Mouse (Mus musculus) heart, embryonic 14.5 days (tissue): ENCODE results near the gene Epha4. TPM values are rescaled to one million over a fixed set of nuclear protein-coding genes. Genes with fewer than 3 reads are reported as not detected.
A peak's percentile ranks its signal among the peaks of the same experiment; 100 is the strongest.

ENCODE experiments used
- ATAC-seq: fragments of 200-750 bp; cut with Nextera tagmentation; 2 replicates; pipeline ENCODE4 v1.8.0; 2017; ENCODE audit warnings: low read depth, moderate TSS enrichment; ENCODE audit not compliant: insufficient number of reproducible peaks, insufficient read depth, low FRiP score
- H3K27ac ChIP-seq, 2 experiments: fragments of 200-500 bp in 1 of 2; fragments of 300-500 bp in 1 of 2; sonication (generic) in 1 of 2; replicated peaks in 1 of 2; 2 replicates each; pipeline ENCODE4 v1.5.1; 2012 to 2014; ENCODE audit warnings: low read depth in 2 of 2, low read length in 2 of 2, control low read depth in 1 of 2, mild to moderate bottlenecking in 1 of 2, mixed read lengths in 1 of 2; ENCODE audit not compliant: control insufficient read depth in 1 of 2, insufficient read depth in 1 of 2
- H3K27me3 ChIP-seq: fragments of 300-500 bp; sonication (generic); 2 replicates; pipeline ENCODE4 v1.6.1; 2014; ENCODE audit warnings: mild to moderate bottlenecking, low read length, control low read depth; ENCODE audit not compliant: control insufficient read depth, insufficient read depth
- H3K36me3 ChIP-seq: fragments of 300-500 bp; sonication (generic); 2 replicates; pipeline ENCODE4 v1.6.1; 2014; ENCODE audit warnings: mild to moderate bottlenecking, control low read depth, low read length, mixed read lengths; ENCODE audit not compliant: control insufficient read depth, insufficient read depth
- H3K4me1 ChIP-seq, 2 experiments: fragments of 200-500 bp in 1 of 2; fragments of 300-500 bp in 1 of 2; sonication (generic) in 1 of 2; 2 replicates each; pipeline ENCODE4 v1.6.1; 2012 to 2014; ENCODE audit warnings: low read length in 2 of 2, control low read depth in 1 of 2, mixed read lengths in 1 of 2; ENCODE audit not compliant: control insufficient read depth in 2 of 2, insufficient read depth in 2 of 2
- H3K4me2 ChIP-seq: fragments of 300-500 bp; sonication (generic); 2 replicates; pipeline ENCODE4 v1.6.1; 2014; ENCODE audit warnings: mild to moderate bottlenecking, low read length
- H3K4me3 ChIP-seq, 2 experiments: fragments of 200-500 bp in 1 of 2; fragments of 300-500 bp in 1 of 2; sonication (generic) in 1 of 2; 2 replicates each; pipeline ENCODE4 v1.5.1; 2012 to 2014; ENCODE audit warnings: low read length in 2 of 2, mild to moderate bottlenecking in 2 of 2, control low read depth in 1 of 2, low read depth in 1 of 2, moderate library complexity in 1 of 2; ENCODE audit not compliant: control insufficient read depth in 1 of 2, insufficient read depth in 1 of 2
- H3K9ac ChIP-seq: fragments of 300-500 bp; sonication (generic); 2 replicates; pipeline ENCODE4 v1.6.1; 2014; ENCODE audit warnings: mild to moderate bottlenecking, low read length
- H3K9me3 ChIP-seq: fragments of 300-500 bp; sonication (generic); 2 replicates; pipeline ENCODE4 v1.6.1; 2016; ENCODE audit warnings: low read length, control low read depth; ENCODE audit not compliant: control insufficient read depth
- WGBS: fragments of 180-500 bp; shearing (Covaris S2); extraction: QIAGEN DNeasy Blood & Tissue Kit; methylation state at CpG from one replicate; pipeline ENCODE4 v1.1.7; 2014; 5-methylcytosine and 5-hydroxymethylcytosine counted together
- polyA plus RNA-seq: library from polyadenylated mRNA; unstranded; fragments of >200 nt; fragmentation: Nextera tagmentation; extraction: Ambion mirVana; gene quantifications from 2 replicates; pipeline ENCODE4 v1.2.1, GENCODE M21; 2014

The Epha4 gene
- polyA plus RNA-seq, 1 experiment from 2014 or later: 14.1 TPM

DNA sequence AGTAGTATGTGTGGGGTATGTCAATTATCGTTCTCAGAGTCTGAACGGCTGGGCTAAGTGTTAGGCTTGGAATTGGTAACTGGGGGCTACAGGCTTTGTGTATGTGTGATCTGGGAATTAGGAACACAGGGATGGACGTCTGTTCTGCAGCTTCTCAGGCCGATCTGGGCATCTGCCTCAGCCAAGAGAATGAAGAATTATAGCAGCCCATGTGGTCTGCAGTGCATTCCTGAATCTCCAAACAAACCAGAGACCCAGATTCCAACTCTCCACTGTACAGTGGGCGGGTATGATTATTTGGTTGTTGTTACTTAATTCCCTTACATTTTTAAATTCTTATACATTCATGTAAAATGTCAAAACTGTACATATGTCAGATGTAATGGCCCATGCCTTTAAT lies 43.4 kb downstream of the Epha4 start:
- 59% methylated on average over 5 of the region's 5 CpGs for WGBS
- no peak overlapping the region for H3K27ac ChIP-seq

DNA sequence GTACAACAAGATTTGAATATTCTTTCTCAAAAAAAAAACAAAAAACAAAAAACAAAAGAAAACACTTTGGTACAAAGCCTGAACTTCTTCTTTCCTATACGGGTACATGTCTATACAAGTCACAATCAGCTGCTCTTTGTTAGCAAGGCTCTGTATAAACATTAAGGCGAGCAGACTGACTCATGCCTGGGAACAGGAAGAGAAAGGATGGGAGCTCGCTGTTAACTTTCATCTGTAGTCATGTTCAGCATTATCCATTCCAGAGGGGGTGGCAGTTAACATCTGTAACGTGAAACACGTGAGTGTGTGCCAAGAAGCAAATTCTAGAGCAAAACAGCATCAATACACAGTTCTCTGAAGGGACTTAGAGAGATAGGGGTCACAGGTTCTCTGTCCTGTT lies 43.9 kb downstream of the Epha4 start:
- Histone ChIP-seq H3K9ac (no peak overlapping the region), H3K4me3 (no peak overlapping the region), H3K4me2 (no peak overlapping the region), H3K4me1 (peaks cover 4 to 12% of the 10 kb centered on the region in 2 experiments; a peak in 3 of 4 replicates), H3K9me3 (no peaks in the 10 kb centered on the region), H3K27me3 (no peaks in the 10 kb centered on the region), H3K27ac (no peak overlapping the region), H3K36me3 (no peaks in the 10 kb centered on the region)
- ATAC-seq: no peak
- 50% methylated on average over 5 of the region's 5 CpGs for WGBS

More for the DNA sequence above, 43.4 kb downstream of the Epha4 start:
- Histone ChIP-seq H3K4me1 (peaks cover 4 to 12% of the 10 kb centered on the region in 2 experiments; a peak in 3 of 4 replicates), H3K4me3 (no peak overlapping the region), H3K9ac (no peak overlapping the region), H3K9me3 (no peaks in the 10 kb centered on the region), H3K27me3 (no peaks in the 10 kb centered on the region), H3K4me2 (no peak overlapping the region), H3K36me3 (no peaks in the 10 kb centered on the region)
- no peak for ATAC-seq

DNA sequence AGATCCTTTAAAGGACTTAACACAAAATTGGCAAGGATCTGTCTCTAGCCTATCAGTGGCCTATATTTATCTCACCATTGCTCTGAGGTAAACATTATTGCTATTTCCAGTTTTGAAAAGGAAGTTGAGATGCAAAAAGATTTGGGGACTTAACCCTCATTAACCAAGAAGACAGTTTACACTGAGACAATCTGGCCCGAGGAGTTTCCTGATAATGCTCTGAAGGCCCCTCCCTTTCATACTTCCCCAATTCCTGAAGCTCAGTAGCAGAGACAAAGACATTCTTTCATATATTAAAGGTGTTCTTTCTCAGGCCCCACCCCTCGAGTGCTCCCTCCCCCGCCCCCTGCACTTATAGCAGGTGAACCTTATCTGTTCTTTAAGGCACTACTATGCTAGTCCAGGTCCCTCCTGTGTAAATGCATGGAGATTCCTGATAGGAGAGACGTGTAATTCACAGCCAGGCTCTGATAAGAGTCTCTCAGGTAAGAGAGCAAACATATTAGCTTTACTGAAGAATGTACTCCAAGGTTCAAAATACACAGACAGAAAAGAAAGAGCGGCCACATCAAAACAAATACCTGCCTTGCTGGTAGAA lies 46.1 kb downstream of the Epha4 start:
- 54% methylated on average over 5 of the region's 5 CpGs for WGBS
- H3K4me2 ChIP-seq: no peak overlapping the region
- H3K4me3 ChIP-seq: no peak overlapping the region
- H3K27me3 ChIP-seq: no peaks in the 10 kb centered on the region
- H3K9me3 ChIP-seq: no peaks in the 10 kb centered on the region
- H3K27ac ChIP-seq: no peak overlapping the region
- H3K9ac ChIP-seq: no peak overlapping the region
- no peak for ATAC-seq
- peaks cover 4 to 12% of the 10 kb centered on the region in 2 experiments; a peak in 3 of 4 replicates for H3K4me1 ChIP-seq
- no peaks in the 10 kb centered on the region for H3K36me3 ChIP-seq

DNA sequence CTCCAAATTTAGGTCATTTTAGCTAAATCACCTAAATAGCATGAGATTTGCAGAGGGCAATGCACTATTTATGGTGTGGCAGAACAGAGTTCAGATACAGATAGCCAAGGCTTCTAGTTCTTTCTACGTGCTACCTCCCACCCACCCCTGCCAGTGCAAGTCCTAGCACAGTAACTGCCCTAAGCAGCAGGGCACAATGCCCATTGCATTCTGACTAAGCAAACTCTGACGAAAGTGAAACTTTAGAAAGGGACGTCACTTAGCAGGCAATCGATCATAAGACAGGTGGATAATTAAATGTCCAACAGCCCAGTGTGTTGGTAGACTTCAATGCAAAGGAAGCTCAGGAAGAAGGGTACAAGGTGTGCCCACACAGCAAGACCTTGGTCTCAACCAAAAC lies 49.4 kb downstream of the Epha4 start:
- Histone ChIP-seq H3K27ac (no peak overlapping the region), H3K4me1 (peaks cover 20 to 21% of the 10 kb centered on the region in 2 experiments), H3K4me3 (no peak overlapping the region), H3K36me3 (no peaks in the 10 kb centered on the region), H3K27me3 (no peaks in the 10 kb centered on the region), H3K4me2 (no peak overlapping the region), H3K9me3 (no peaks in the 10 kb centered on the region), H3K9ac (no peak overlapping the region)
- no peak for ATAC-seq
- WGBS: 85% methylated on average over 4 of the region's 4 CpGs

DNA sequence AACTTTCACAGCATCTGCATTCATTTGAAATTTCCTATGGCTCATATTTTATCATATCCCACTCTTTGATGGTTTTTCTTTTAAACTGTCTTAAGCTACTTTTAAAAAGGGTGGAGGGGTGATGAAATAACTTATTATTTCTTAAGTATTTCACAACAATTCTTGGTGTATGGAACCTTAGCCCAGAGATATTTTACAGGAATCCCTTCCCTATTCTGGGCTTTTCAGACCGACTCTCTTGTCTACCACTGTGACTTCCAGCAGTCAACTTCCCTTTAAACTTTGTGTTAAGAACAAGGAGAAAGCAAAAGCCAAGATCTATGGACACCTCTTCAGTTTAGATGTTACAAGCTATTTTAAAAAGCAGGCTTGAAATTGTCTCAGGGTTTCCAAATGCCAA lies 50.8 kb downstream of the Epha4 start:
- H3K4me2 ChIP-seq: no peak overlapping the region
- no peaks in the 10 kb centered on the region for H3K9me3 ChIP-seq
- no peak overlapping the region for H3K4me3 ChIP-seq
- peaks cover 20 to 21% of the 10 kb centered on the region in 2 experiments for H3K4me1 ChIP-seq
- no peak overlapping the region for H3K9ac ChIP-seq
- WGBS: 58% methylated on average over 1 of the region's 1 CpGs
- H3K27ac ChIP-seq: no peak overlapping the region
- no peaks in the 10 kb centered on the region for H3K27me3 ChIP-seq
- no peak for ATAC-seq
- H3K36me3 ChIP-seq: no peaks in the 10 kb centered on the region

DNA sequence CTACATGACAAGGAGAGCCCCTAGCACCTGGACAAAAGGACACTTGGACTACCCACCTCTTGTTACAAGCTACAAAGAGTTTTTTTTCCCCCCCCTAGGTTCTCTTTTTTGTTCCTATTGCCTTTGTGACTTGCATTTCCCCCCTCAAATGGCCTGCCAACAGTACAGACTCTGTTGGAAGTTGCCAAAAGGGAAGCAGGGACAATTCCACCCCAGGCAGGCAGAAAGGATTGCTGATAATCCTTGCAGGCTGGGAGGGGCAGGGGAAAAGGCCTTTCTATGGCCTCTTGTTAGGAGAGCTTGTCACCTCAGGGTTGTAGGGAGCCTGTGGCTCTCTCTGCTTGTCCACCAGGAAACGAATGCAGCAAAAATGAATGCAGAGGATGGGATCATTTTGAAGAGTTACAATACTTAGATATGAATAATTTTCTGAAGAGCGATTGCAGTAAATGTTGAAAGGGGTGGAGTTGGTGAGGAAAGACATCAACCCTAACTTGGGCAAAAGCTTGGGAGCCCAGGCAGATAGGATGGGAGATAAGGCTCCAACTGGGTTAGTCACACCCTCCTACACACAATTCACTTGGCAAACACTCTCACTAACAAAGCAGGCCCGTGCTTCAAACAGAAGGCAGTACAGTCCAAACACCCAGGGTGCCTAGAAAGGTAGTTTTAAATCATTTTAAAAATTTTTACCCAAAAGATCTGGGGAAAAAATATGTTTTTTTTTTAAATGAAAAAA lies 52.8 kb downstream of the Epha4 start:
- Histone ChIP-seq H3K36me3 (no peaks in the 10 kb centered on the region), H3K9ac (no peak overlapping the region; the same call in 1 of the 2 replicates), H3K9me3 (no peaks in the 10 kb centered on the region), H3K4me1 (peaks cover 20 to 21% of the 10 kb centered on the region in 2 experiments), H3K27me3 (no peaks in the 10 kb centered on the region), H3K4me2 (no peak overlapping the region), H3K4me3 (no peak overlapping the region), H3K27ac (peak overlapping the region; percentile 34 to 74)
- ATAC-seq: peak; percentile 66; the same call in 1 of the 2 replicates
- WGBS: 25% methylated on average over 3 of the region's 3 CpGs

DNA sequence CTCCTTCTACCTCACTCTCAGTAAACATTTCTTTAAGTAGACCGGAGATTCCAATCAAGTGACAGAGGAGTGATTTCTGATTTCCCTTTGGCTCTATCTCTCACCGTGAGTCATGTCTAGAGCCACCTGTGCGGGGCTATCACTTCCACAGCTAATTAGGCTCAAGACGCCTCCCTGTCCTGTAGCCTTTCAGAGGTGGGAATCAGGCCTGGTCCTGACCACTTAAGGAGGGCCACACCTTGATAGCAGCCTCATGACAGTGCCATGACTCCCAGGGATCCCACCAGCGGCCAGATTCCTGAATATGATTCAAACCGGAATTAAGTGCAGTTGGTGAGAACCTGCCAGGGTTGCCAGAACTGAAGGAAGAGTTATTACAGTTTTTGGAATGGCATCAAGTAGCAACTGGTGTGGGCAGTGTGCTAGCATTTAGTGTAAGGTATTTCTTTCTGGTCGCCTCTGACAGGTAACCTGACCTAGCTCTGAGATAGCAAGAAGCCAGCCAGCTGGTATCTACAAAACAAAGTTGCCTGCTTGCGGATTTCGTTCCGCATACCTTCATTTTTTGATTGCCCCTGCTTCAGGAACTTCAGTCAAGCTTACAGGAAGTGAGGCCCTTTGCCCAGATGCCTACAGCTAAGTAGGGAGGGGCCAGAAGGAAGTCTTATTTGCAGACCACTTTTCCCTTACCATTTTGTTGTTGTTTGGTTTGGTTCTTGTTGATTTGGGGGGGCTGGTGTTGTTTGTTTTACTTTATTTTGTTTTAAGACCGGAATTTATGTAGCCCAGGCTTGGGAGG lies 53.9 kb downstream of the Epha4 start:
- H3K4me3 ChIP-seq: no peak overlapping the region
- peak overlapping the region; percentile 34 to 74 for H3K27ac ChIP-seq
- H3K4me1 ChIP-seq: peaks cover 15 to 18% of the 10 kb centered on the region in 2 experiments
- no peaks in the 10 kb centered on the region for H3K27me3 ChIP-seq
- no peaks in the 10 kb centered on the region for H3K9me3 ChIP-seq
- no peak overlapping the region for H3K9ac ChIP-seq
- ATAC-seq: no peak
- H3K4me2 ChIP-seq: no peak overlapping the region
- WGBS: 64% methylated on average over 11 of the region's 11 CpGs
- no peaks in the 10 kb centered on the region for H3K36me3 ChIP-seq
